Mouse (Mus musculus): ENCODE data around the gene Jagn1. TPM values are rescaled to one million over a fixed set of nuclear protein-coding genes. Genes with fewer than 3 reads are reported as not detected.

The Jagn1 gene
- polyA plus RNA-seq, 1 experiment from 2014 or later, result 76.1 TPM

Small RNA genes within 50 kb of the gene (microRNA-seq; reads per million reads assigned to microRNA genes)
- gene Gm24387, result not detected

Other genes with a start within 250 kb of the Jagn1 start
- 0.58 and 0.65 TPM in 2 replicates for gene Lhfpl4, start 247.2 kb upstream of the Jagn1 start, polyA plus RNA-seq (2014; fragmentation: Nextera tagmentation; extraction: Ambion mirVana)
- 41.8 and 47.2 TPM in 2 replicates for gene Mtmr14, start 204.7 kb upstream of the Jagn1 start, polyA plus RNA-seq (2014; fragmentation: Nextera tagmentation; extraction: Ambion mirVana)
- gene Cpne9, start 160.3 kb upstream of the Jagn1 start, polyA plus RNA-seq (2014; fragmentation: Nextera tagmentation; extraction: Ambion mirVana), result 0.11 TPM in 1 of 2 replicates, not detected in the other
- 26.4 and 29.2 TPM in 2 replicates for gene Brpf1, start 135.4 kb upstream of the Jagn1 start, polyA plus RNA-seq (2014; fragmentation: Nextera tagmentation; extraction: Ambion mirVana)
- gene Ogg1, start 115.6 kb upstream of the Jagn1 start, polyA plus RNA-seq (2014; fragmentation: Nextera tagmentation; extraction: Ambion mirVana), result 15.1 and 16.2 TPM in 2 replicates
- 62.2 and 62.6 TPM in 2 replicates for gene Camk1, start 98.6 kb upstream of the Jagn1 start, polyA plus RNA-seq (2014; fragmentation: Nextera tagmentation; extraction: Ambion mirVana)
- gene Tada3, start 64.7 kb upstream of the Jagn1 start, polyA plus RNA-seq (2014; fragmentation: Nextera tagmentation; extraction: Ambion mirVana), result 52.6 and 53.7 TPM in 2 replicates
- gene Arpc4, start 64.5 kb upstream of the Jagn1 start, polyA plus RNA-seq (2014; fragmentation: Nextera tagmentation; extraction: Ambion mirVana), result 186 and 197 TPM in 2 replicates
- gene Ttll3, start 53.3 kb upstream of the Jagn1 start, polyA plus RNA-seq (2014; fragmentation: Nextera tagmentation; extraction: Ambion mirVana), result 2.1 and 3.0 TPM in 2 replicates
- 34.9 and 39.0 TPM in 2 replicates for gene Rpusd3, start 23.2 kb upstream of the Jagn1 start, polyA plus RNA-seq (2014; fragmentation: Nextera tagmentation; extraction: Ambion mirVana)
- gene Cidec, start 6.8 kb upstream of the Jagn1 start, polyA plus RNA-seq (2014; fragmentation: Nextera tagmentation; extraction: Ambion mirVana), result not detected in 2 replicates
- gene Il17re, start 15.9 kb downstream of the Jagn1 start, polyA plus RNA-seq (2014; fragmentation: Nextera tagmentation; extraction: Ambion mirVana), result 1.2 and 1.5 TPM in 2 replicates
- 2.4 and 3.2 TPM in 2 replicates for gene Il17rc, start 28.9 kb downstream of the Jagn1 start, polyA plus RNA-seq (2014; fragmentation: Nextera tagmentation; extraction: Ambion mirVana)
- gene Creld1, start 40.7 kb downstream of the Jagn1 start, polyA plus RNA-seq (2014; fragmentation: Nextera tagmentation; extraction: Ambion mirVana), result 11.2 and 11.8 TPM in 2 replicates
- gene Prrt3, start 59.4 kb downstream of the Jagn1 start, polyA plus RNA-seq (2014; fragmentation: Nextera tagmentation; extraction: Ambion mirVana), result 0.31 and 0.33 TPM in 2 replicates
- 74.5 and 74.8 TPM in 2 replicates for gene Emc3, start 89.1 kb downstream of the Jagn1 start, polyA plus RNA-seq (2014; fragmentation: Nextera tagmentation; extraction: Ambion mirVana)
- gene Fancd2, start 89.1 kb downstream of the Jagn1 start, polyA plus RNA-seq (2014; fragmentation: Nextera tagmentation; extraction: Ambion mirVana), result 17.0 and 22.2 TPM in 2 replicates
- 0.19 and 0.40 TPM in 2 replicates for gene Fancd2os, start 158.1 kb downstream of the Jagn1 start, polyA plus RNA-seq (2014; fragmentation: Nextera tagmentation; extraction: Ambion mirVana)
- 220 and 221 TPM in 2 replicates for gene Brk1, start 162.2 kb downstream of the Jagn1 start, polyA plus RNA-seq (2014; fragmentation: Nextera tagmentation; extraction: Ambion mirVana)
- 60.3 and 60.5 TPM in 2 replicates for gene Vhl, start 181.4 kb downstream of the Jagn1 start, polyA plus RNA-seq (2014; fragmentation: Nextera tagmentation; extraction: Ambion mirVana)
- 2.9 and 3.9 TPM in 2 replicates for gene Irak2, start 195.9 kb downstream of the Jagn1 start, polyA plus RNA-seq (2014; fragmentation: Nextera tagmentation; extraction: Ambion mirVana)

All from limb, embryonic 11.5 days (tissue).